Mouse (Mus musculus): Measurements from ENCODE around the gene Oxgr1. TPM values are rescaled to one million over a fixed set of nuclear protein-coding genes. Genes with fewer than 3 reads are reported as not detected.
A peak's percentile ranks its signal among the peaks of the same experiment; 100 is the strongest.

Oxgr1 gene
- polyA plus RNA-seq, 1 experiment from 2014 or later, result not detected

- DNase-seq (ENCODE audit: low spot score) (peak; percentile 66), ATAC-seq (ENCODE audit: low FRiP score) (no peak)
- Histone ChIP-seq H3K27me3 (ENCODE audit: control insufficient read depth, insufficient read depth, low read length) (no peaks in the 10 kb centered on the region), H3K4me3 (ENCODE audit: low read depth, low read length) (no peak overlapping the region), H3K4me1 (replicated peaks; ENCODE audit: control insufficient read depth, insufficient read depth, low read length) (no peaks in the 10 kb centered on the region), H3K27ac (ENCODE audit: low read depth, low read length) (no peak overlapping the region), H3K4me2 (replicated peaks; ENCODE audit: low read depth, low read length) (no peak overlapping the region), H3K9ac (ENCODE audit: low read depth, low read length) (no peak overlapping the region), H3K9me3 (ENCODE audit: control insufficient read depth, low read length) (no peaks in the 10 kb centered on the region), H3K36me3 (ENCODE audit: control insufficient read depth, insufficient read depth, low read length) (no peaks in the 10 kb centered on the region)
- 68% methylated on average over 9 of the region's 9 CpGs for WGBS
These were observed 18.9 kb upstream of the Oxgr1 start for GRCm38 (mm10) chr14:120061096-120061495.

- H3K27me3 ChIP-seq (ENCODE audit: control insufficient read depth, insufficient read depth, low read length), result no peaks in the 10 kb centered on the region
- no peaks in the 10 kb centered on the region for H3K9me3 ChIP-seq (ENCODE audit: control insufficient read depth, low read length)
- ATAC-seq (ENCODE audit: low FRiP score), result no peak
- H3K4me1 ChIP-seq (replicated peaks; ENCODE audit: control insufficient read depth, insufficient read depth, low read length), result no peaks in the 10 kb centered on the region
- no peak overlapping the region for H3K9ac ChIP-seq (ENCODE audit: low read depth, low read length)
- no peak overlapping the region for H3K27ac ChIP-seq (ENCODE audit: low read depth, low read length)
- 13% methylated on average over 1 of the region's 1 CpGs for WGBS
- no peak for DNase-seq (ENCODE audit: low spot score)
- H3K4me2 ChIP-seq (replicated peaks; ENCODE audit: low read depth, low read length), result no peak overlapping the region
- H3K36me3 ChIP-seq (ENCODE audit: control insufficient read depth, insufficient read depth, low read length), result no peaks in the 10 kb centered on the region
- no peak overlapping the region for H3K4me3 ChIP-seq (ENCODE audit: low read depth, low read length)
These were observed 8.8 kb downstream of the Oxgr1 start for GRCm38 (mm10) chr14:120033454-120033853.

DNA sequence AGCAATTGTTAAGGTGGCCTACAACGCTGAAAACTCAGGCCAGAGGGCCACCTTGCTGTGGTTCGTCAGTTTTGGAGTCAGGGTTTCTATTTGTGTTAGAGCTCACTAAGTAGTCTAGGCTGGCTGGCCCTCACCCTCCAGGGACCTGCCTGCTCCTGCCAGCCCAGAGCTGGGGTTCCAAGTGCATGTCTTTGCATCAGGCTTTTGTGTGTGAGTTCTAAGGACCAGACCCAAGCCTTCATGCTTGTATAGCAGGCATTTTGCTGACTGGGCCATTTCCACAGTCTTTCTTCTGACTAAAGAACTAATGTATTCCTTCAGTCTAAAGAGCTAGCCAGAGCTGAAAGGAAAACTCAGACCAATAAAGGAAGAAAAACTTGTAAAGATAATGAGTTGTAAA is 22.3 kb downstream of the Oxgr1 start:
- Histone ChIP-seq H3K27ac (ENCODE audit: low read depth, low read length) (no peak overlapping the region), H3K4me3 (ENCODE audit: low read depth, low read length) (no peak overlapping the region), H3K9ac (ENCODE audit: low read depth, low read length) (no peak overlapping the region), H3K36me3 (ENCODE audit: control insufficient read depth, insufficient read depth, low read length) (no peaks in the 10 kb centered on the region), H3K4me2 (replicated peaks; ENCODE audit: low read depth, low read length) (no peak overlapping the region), H3K9me3 (ENCODE audit: control insufficient read depth, low read length) (no peaks in the 10 kb centered on the region), H3K27me3 (ENCODE audit: control insufficient read depth, insufficient read depth, low read length) (no peaks in the 10 kb centered on the region), H3K4me1 (replicated peaks; ENCODE audit: control insufficient read depth, insufficient read depth, low read length) (no peaks in the 10 kb centered on the region)
- no peak for ATAC-seq (ENCODE audit: low FRiP score)
- 86% methylated on average over 2 of the region's 2 CpGs for WGBS
- DNase-seq (ENCODE audit: low spot score), result no peak

DNA sequence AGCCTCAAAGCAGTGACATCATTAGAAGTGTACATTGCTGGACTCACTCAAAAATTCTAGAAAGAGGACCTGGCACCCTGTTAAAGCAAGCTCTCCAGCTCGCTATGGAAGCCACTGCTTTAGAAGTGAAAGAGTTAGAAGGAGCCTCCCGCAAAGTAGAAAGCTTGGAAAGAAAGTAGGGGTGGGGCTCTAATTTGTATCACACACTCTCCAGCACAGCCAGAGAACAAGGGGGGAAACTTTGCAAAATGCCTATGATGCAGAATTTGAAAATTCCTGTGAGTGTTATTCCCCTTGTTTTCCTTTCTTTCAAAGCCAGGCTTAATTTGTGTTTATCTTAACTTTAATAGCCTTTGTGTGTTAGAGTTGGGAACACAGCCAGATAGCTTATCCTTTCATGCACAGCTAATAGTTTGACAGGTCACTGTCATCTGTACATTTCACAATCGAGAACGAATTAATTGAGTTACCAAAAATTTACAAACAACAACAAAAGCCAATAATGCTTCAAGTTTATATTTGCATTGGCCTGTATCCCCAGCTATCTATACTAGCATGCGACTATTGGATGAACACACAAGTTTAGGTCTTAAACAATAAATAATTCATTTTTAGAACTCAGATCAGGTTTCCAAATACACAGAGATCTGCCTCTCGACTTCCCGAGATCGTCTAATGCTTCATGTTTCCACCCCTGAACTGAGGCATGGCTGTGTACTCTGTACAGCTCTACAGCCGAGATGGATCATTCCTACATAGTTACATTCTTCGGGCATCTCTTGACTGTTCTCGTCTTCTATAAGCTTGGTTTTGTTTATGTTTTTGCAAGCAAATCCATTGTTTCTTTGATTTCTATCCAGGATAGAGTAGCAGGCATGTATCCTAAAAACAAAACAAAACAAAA is 32.0 kb downstream of the Oxgr1 start:
- Histone ChIP-seq H3K9me3 (ENCODE audit: control insufficient read depth, low read length) (no peaks in the 10 kb centered on the region), H3K9ac (ENCODE audit: low read depth, low read length) (no peak overlapping the region), H3K27me3 (ENCODE audit: control insufficient read depth, insufficient read depth, low read length) (no peaks in the 10 kb centered on the region), H3K36me3 (ENCODE audit: control insufficient read depth, insufficient read depth, low read length) (no peaks in the 10 kb centered on the region), H3K4me2 (replicated peaks; ENCODE audit: low read depth, low read length) (no peak overlapping the region), H3K4me3 (ENCODE audit: low read depth, low read length) (no peak overlapping the region), H3K27ac (ENCODE audit: low read depth, low read length) (no peak overlapping the region), H3K4me1 (replicated peaks; ENCODE audit: control insufficient read depth, insufficient read depth, low read length) (no peaks in the 10 kb centered on the region)
- 87% methylated on average over 11 of the region's 11 CpGs for WGBS
- DNase-seq (ENCODE audit: low spot score) (no peak), ATAC-seq (ENCODE audit: low FRiP score) (no peak)

- Histone ChIP-seq H3K9ac (ENCODE audit: low read depth, low read length) (no peak overlapping the region), H3K4me2 (replicated peaks; ENCODE audit: low read depth, low read length) (no peak overlapping the region), H3K9me3 (ENCODE audit: control insufficient read depth, low read length) (no peaks in the 10 kb centered on the region), H3K27ac (ENCODE audit: low read depth, low read length) (no peak overlapping the region), H3K36me3 (ENCODE audit: control insufficient read depth, insufficient read depth, low read length) (no peaks in the 10 kb centered on the region), H3K27me3 (ENCODE audit: control insufficient read depth, insufficient read depth, low read length) (no peaks in the 10 kb centered on the region), H3K4me3 (ENCODE audit: low read depth, low read length) (no peak overlapping the region), H3K4me1 (replicated peaks; ENCODE audit: control insufficient read depth, insufficient read depth, low read length) (no peaks in the 10 kb centered on the region)
- WGBS, result 35% methylated on average over 1 of the region's 1 CpGs
- DNase-seq (ENCODE audit: low spot score), result no peak
- ATAC-seq (ENCODE audit: low FRiP score), result no peak
These were observed 37.1 kb downstream of the Oxgr1 start for GRCm38 (mm10) chr14:120005153-120005552.

- no peaks in the 10 kb centered on the region for H3K27me3 ChIP-seq (ENCODE audit: control insufficient read depth, insufficient read depth, low read length)
- H3K36me3 ChIP-seq (ENCODE audit: control insufficient read depth, insufficient read depth, low read length), result no peaks in the 10 kb centered on the region
- no peak overlapping the region for H3K4me2 ChIP-seq (replicated peaks; ENCODE audit: low read depth, low read length)
- WGBS, result 91% methylated on average over 7 of the region's 7 CpGs
- H3K9me3 ChIP-seq (ENCODE audit: control insufficient read depth, low read length), result no peaks in the 10 kb centered on the region
- no peak overlapping the region for H3K4me3 ChIP-seq (ENCODE audit: low read depth, low read length)
- no peaks in the 10 kb centered on the region for H3K4me1 ChIP-seq (replicated peaks; ENCODE audit: control insufficient read depth, insufficient read depth, low read length)
- no peak overlapping the region for H3K27ac ChIP-seq (ENCODE audit: low read depth, low read length)
- DNase-seq (ENCODE audit: low spot score) (no peak), ATAC-seq (ENCODE audit: low FRiP score) (no peak)
- no peak overlapping the region for H3K9ac ChIP-seq (ENCODE audit: low read depth, low read length)
These were observed 38.6 kb downstream of the Oxgr1 start for GRCm38 (mm10) chr14:120003661-120004060.

- Histone ChIP-seq H3K4me1 (replicated peaks; ENCODE audit: control insufficient read depth, insufficient read depth, low read length) (no peaks in the 10 kb centered on the region), H3K27me3 (ENCODE audit: control insufficient read depth, insufficient read depth, low read length) (no peaks in the 10 kb centered on the region), H3K9me3 (ENCODE audit: control insufficient read depth, low read length) (no peaks in the 10 kb centered on the region), H3K9ac (ENCODE audit: low read depth, low read length) (no peak overlapping the region), H3K27ac (ENCODE audit: low read depth, low read length) (no peak overlapping the region), H3K4me2 (replicated peaks; ENCODE audit: low read depth, low read length) (no peak overlapping the region), H3K36me3 (ENCODE audit: control insufficient read depth, insufficient read depth, low read length) (no peaks in the 10 kb centered on the region), H3K4me3 (ENCODE audit: low read depth, low read length) (no peak overlapping the region)
- DNase-seq (ENCODE audit: low spot score) (no peak), ATAC-seq (ENCODE audit: low FRiP score) (no peak)
- 84% methylated on average over 4 of the region's 4 CpGs for WGBS
These were observed 39.6 kb downstream of the Oxgr1 start for GRCm38 (mm10) chr14:120002673-120003072.

DNA sequence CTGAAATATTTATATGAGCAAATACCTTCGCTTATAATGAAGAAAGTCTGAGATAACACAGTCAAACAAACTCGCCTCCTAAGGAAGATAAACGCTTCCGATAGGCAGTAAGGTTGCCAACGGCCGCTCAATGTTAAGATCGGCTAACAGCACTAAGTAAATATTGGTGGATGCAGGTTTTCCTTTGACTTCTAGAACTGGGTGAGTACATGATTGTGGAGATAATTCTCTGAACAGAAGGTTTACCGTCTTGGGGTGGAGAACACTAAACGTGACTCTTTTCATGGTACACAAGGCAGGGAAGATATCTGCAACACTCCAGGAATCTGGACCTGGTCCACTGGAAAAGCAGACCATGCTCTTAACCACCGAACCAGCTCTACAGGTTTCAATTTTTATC is 52.6 kb downstream of the Oxgr1 start:
- H3K36me3 ChIP-seq (ENCODE audit: control insufficient read depth, insufficient read depth, low read length), result no peaks in the 10 kb centered on the region
- H3K27me3 ChIP-seq (ENCODE audit: control insufficient read depth, insufficient read depth, low read length), result no peaks in the 10 kb centered on the region
- H3K4me3 ChIP-seq (ENCODE audit: low read depth, low read length), result no peak overlapping the region
- no peaks in the 10 kb centered on the region for H3K4me1 ChIP-seq (replicated peaks; ENCODE audit: control insufficient read depth, insufficient read depth, low read length)
- no peak for ATAC-seq (ENCODE audit: low FRiP score)
- H3K4me2 ChIP-seq (replicated peaks; ENCODE audit: low read depth, low read length), result no peak overlapping the region
- 91% methylated on average over 10 of the region's 10 CpGs for WGBS
- no peak overlapping the region for H3K9ac ChIP-seq (ENCODE audit: low read depth, low read length)
- no peaks in the 10 kb centered on the region for H3K9me3 ChIP-seq (ENCODE audit: control insufficient read depth, low read length)
- H3K27ac ChIP-seq (ENCODE audit: low read depth, low read length), result no peak overlapping the region
- no peak for DNase-seq (ENCODE audit: low spot score)

DNA sequence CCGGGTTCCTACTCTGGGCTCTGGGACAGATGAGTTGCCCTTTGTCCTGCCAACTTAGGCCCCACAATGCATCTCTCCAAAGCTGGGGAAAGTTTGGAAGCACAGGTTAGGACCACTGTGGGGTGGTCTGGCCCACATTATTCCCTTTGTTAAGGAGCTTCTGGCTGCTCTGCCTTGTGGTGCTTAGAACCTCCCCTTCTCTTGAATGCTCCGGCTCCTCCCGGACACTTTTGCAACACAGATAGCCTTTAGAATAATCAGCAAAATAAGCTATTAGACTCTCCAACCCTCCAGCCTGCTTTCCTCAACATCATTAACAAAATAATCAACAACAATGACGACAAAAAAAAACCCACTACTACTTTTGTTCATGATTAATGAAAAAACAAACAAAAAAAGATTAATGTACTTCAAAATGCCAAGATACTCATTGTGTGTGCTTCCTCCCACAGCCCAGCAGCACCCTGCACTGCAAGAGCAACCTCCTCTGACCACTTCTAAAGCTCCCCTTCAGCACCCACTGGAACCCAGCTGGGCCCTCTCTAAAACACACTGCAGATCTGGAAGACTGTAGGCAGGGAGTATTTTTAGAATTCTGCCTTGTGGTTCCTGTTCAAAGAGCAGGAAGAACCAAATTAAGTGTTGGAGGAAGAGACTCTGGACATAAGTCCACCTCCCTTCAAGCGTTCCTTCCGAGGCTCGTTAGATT is 53.1 kb downstream of the Oxgr1 start:
- DNase-seq (ENCODE audit: low spot score) (no peak), ATAC-seq (ENCODE audit: low FRiP score) (no peak)
- Histone ChIP-seq H3K27ac (ENCODE audit: low read depth, low read length) (no peak overlapping the region), H3K9ac (ENCODE audit: low read depth, low read length) (no peak overlapping the region), H3K27me3 (ENCODE audit: control insufficient read depth, insufficient read depth, low read length) (no peaks in the 10 kb centered on the region), H3K36me3 (ENCODE audit: control insufficient read depth, insufficient read depth, low read length) (no peaks in the 10 kb centered on the region), H3K9me3 (ENCODE audit: control insufficient read depth, low read length) (no peaks in the 10 kb centered on the region), H3K4me3 (ENCODE audit: low read depth, low read length) (no peak overlapping the region), H3K4me2 (replicated peaks; ENCODE audit: low read depth, low read length) (no peak overlapping the region), H3K4me1 (replicated peaks; ENCODE audit: control insufficient read depth, insufficient read depth, low read length) (no peaks in the 10 kb centered on the region)
- WGBS, result 85% methylated on average over 7 of the region's 7 CpGs
